Mouse (Mus musculus): ENCODE data around the gene Npw. TPM values are rescaled to one million over a fixed set of nuclear protein-coding genes. Genes with fewer than 3 reads are reported as not detected.

Gene Npw
- total RNA-seq, 2 experiments from 2014 or later: 0.95 to 1.4 TPM

- intact Hi-C loops (cut with DNase I): no loop called here
These were observed 13.2 kb downstream of the Npw start for GRCm38 (mm10) chr17:24644875-24645721.

GRCm38 (mm10) chr17:24644030-24644715 lies 14.1 kb downstream of the Npw start:
- DNase-seq (ENCODE audit: low spot score in 2 of 2): no peak
- intact Hi-C loops (cut with DNase I): no loop called here

More at GRCm38 (mm10) chr17:24644875-24645721, 13.2 kb downstream of the Npw start:
- no peak for DNase-seq (ENCODE audit: low spot score in 2 of 2)

- intact Hi-C loops (cut with DNase I): no loop called here
These were observed 15.4 kb downstream of the Npw start for GRCm38 (mm10) chr17:24642791-24643343.

GRCm38 (mm10) chr17:24641944-24642343 lies 16.3 kb downstream of the Npw start:
- intact Hi-C loops (cut with DNase I): no loop called here
- no peak for DNase-seq (ENCODE audit: low spot score in 2 of 2)

More at GRCm38 (mm10) chr17:24642791-24643343, 15.4 kb downstream of the Npw start:
- DNase-seq (ENCODE audit: low spot score in 2 of 2): no peak

- intact Hi-C loops (cut with DNase I): no loop called here
These were observed 17.7 kb downstream of the Npw start for GRCm38 (mm10) chr17:24640581-24640980.

GRCm38 (mm10) chr17:24640119-24640518 lies 18.1 kb downstream of the Npw start:
- intact Hi-C loops (cut with DNase I): no loop called here
- DNase-seq (ENCODE audit: low spot score in 2 of 2): no peak

More at GRCm38 (mm10) chr17:24640581-24640980, 17.7 kb downstream of the Npw start:
- DNase-seq (ENCODE audit: low spot score in 2 of 2): no peak

GRCm38 (mm10) chr17:24639571-24639988 lies 18.7 kb downstream of the Npw start:
- DNase-seq (ENCODE audit: low spot score in 2 of 2): no peak
- intact Hi-C loops (cut with DNase I): no loop called here

GRCm38 (mm10) chr17:24638840-24639239 lies 19.4 kb downstream of the Npw start:
- no peak for DNase-seq (ENCODE audit: low spot score in 2 of 2)
- intact Hi-C loops (cut with DNase I): no loop called here

- DNase-seq (ENCODE audit: low spot score in 2 of 2): no peak
- intact Hi-C loops (cut with DNase I): no loop called here
These were observed 20.0 kb downstream of the Npw start for GRCm38 (mm10) chr17:24638214-24638613.

- DNase-seq (ENCODE audit: low spot score in 2 of 2): no peak
- intact Hi-C loops (cut with DNase I): no loop called here
These were observed 21.3 kb downstream of the Npw start for GRCm38 (mm10) chr17:24636781-24637481.

GRCm38 (mm10) chr17:24635694-24636093 lies 22.6 kb downstream of the Npw start:
- DNase-seq (ENCODE audit: low spot score in 2 of 2): no peak
- intact Hi-C loops (cut with DNase I): no loop called here

- peak; percentile 37 to 38 for DNase-seq (ENCODE audit: low spot score in 2 of 2)
- intact Hi-C loops (cut with DNase I): no loop called here
These were observed 23.2 kb downstream of the Npw start for GRCm38 (mm10) chr17:24635024-24635423.

- intact Hi-C loops (cut with DNase I): loop anchor here (5.0 kb wide), 1 partner anchor 33 kb away; the partner anchor contains the start of gene Zfp598
- no peak for DNase-seq (ENCODE audit: low spot score in 2 of 2)
These were observed 24.4 kb downstream of the Npw start for GRCm38 (mm10) chr17:24633831-24634230.

- DNase-seq (ENCODE audit: low spot score in 2 of 2): no peak
- intact Hi-C loops (cut with DNase I): loop anchor here (5.0 kb wide), 1 partner anchor 34 kb away; the partner anchor contains the start of gene Zfp598
These were observed 25.3 kb downstream of the Npw start for GRCm38 (mm10) chr17:24632813-24633449.

- intact Hi-C loops (cut with DNase I): loop anchor here (5.0 kb wide), 1 partner anchor 35 kb away; the partner anchor contains the start of gene Zfp598
- peak; percentile 75 to 83 for DNase-seq (ENCODE audit: low spot score in 2 of 2)
These were observed 26.0 kb downstream of the Npw start, which contains the start of the genes Tsc2 and Nthl1 for GRCm38 (mm10) chr17:24632167-24632812. Gene Tsc2, minus strand, starts transcription at chr17:24632630. Gene Nthl1, plus strand, starts transcription at chr17:24632680.

- intact Hi-C loops (cut with DNase I): loop anchor here (5.0 kb wide), 1 partner anchor 37 kb away; the partner anchor contains the start of gene Zfp598
- DNase-seq (ENCODE audit: low spot score in 2 of 2): peak in 1 of 2 experiments; percentile 46
These were observed 28.2 kb downstream of the Npw start for GRCm38 (mm10) chr17:24630072-24630471.

GRCm38 (mm10) chr17:24628646-24629045 lies 29.6 kb downstream of the Npw start:
- DNase-seq (ENCODE audit: low spot score in 2 of 2): peak; percentile 58 to 76
- intact Hi-C loops (cut with DNase I): no loop called here

GRCm38 (mm10) chr17:24625472-24625871 lies 32.8 kb downstream of the Npw start:
- intact Hi-C loops (cut with DNase I): no loop called here
- no peak for DNase-seq (ENCODE audit: low spot score in 2 of 2)
